Mouse (Mus musculus): Measurements from ENCODE around the gene Il17f.
"Not testable (repeated sequence)": the region's sequence is repeated elsewhere in the genome, so short reads cannot be mapped to it uniquely, and the experiment has no call there.

The Il17f gene

DNA sequence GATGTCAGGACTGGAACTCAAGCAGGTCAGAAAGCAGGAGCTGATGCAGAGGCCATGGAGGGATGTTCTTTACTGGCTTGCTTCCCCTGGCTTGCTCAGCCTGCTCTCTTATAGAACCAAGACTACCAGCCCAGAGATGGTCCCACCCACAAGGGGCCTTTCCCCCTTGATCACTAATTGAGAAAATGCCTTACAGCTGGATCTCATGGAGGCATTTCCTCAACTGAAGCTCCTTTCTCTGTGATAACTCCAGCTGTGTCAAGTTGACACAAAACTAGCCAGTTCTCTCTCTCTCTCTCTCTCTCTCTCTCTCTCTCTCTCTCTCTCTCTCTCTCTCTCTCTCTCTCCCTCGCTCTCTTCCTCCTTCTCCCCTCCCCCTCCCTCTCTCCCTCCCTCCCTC lies at the start of gene Il17f:
TSS of gene Il17f (minus strand) at position 101 of the 400 bp plus-strand sequence.
- DNase-seq (ENCODE audit: low read depth in 1 of 2, low spot score in 2 of 2): not testable (repeated sequence)

GRCm38 (mm10) chr1:20839911-20840310 lies 49.5 kb upstream of the Il17f start:
- DNase-seq (ENCODE audit: low read depth in 1 of 2, low spot score in 2 of 2): no peak

DNA sequence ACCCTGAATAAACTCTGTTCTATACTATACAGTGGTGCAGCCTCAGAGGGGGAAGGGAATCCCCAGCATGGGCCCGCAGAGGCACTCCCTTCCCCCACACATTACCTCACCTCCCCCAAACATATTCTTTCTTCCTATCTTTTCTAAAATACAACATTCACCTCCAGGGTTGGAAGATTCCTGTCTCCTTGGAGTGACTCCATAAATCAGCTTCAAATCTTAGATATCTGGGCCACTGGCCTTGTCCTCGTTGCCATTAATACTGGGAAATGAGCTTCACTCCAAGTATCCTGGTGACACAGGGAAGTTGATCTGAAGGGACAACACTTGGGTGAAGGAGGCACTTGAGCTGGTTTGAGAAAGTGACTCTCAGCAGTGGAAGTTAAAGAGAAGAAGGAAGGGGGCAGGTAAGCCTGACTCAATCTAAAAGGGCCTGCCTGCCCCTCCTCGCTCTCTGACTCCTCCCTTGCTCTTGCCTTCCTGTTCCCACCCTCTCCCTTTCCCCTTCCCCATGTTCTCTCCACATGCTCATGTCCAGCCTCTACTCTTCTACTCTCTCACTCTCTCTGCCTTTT lies 46.2 kb upstream of the Il17f start:
- no peak for DNase-seq (ENCODE audit: low read depth in 1 of 2, low spot score in 2 of 2)

DNA sequence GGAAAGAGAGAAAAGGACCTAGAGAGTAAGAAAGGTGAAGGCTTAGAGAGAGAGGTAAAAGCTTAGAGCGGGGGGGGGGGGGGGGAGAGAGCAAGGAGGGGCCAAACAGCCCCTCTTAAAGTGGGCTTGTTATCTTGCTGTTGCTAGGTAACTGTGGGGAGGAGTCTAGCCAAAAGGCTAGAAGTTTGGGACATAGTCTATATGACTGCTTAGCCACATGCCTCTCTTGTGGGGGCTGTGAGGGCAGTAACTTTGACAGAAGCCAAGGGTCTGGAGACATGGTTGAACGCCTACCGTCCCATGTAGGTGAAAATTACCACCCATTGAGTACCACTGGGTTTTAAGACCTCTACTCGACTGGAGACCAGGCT lies 42.7 kb upstream of the Il17f start:
- DNase-seq (ENCODE audit: low read depth in 1 of 2, low spot score in 2 of 2): no peak

GRCm38 (mm10) chr1:20832473-20833140 lies 42.2 kb upstream of the Il17f start:
- no peak for DNase-seq (ENCODE audit: low read depth in 1 of 2, low spot score in 2 of 2)

DNA sequence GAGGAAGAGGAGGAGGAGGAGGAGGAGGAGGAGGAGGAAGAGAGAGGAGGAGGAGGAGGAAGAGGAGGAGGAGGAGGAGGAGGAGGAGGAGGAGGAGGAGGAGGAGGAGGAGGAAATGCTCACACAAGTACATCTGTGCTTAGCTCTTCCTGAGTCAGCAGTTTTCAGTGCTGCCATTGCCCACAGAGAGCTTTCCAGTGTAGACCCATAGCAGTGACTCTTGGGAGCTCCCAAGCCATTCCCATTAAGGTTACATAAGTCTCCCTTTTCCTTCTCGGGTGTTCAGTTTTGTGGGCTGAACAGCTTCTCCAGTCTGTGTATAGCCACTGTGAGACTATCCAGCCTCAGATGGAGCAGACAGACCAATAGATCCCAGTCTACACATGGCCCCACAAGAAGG lies 40.1 kb upstream of the Il17f start:
- DNase-seq (ENCODE audit: low read depth in 1 of 2, low spot score in 2 of 2): no peak

- no peak for DNase-seq (ENCODE audit: low read depth in 1 of 2, low spot score in 2 of 2)
Observed at GRCm38 (mm10) chr1:20828061-20828460, 37.6 kb upstream of the Il17f start.

- no peak for DNase-seq (ENCODE audit: low read depth in 1 of 2, low spot score in 2 of 2)
Observed at GRCm38 (mm10) chr1:20825036-20825435, 34.6 kb upstream of the Il17f start.

- no peak for DNase-seq (ENCODE audit: low read depth in 1 of 2, low spot score in 2 of 2)
Observed at GRCm38 (mm10) chr1:20823906-20824305, 33.5 kb upstream of the Il17f start.

DNA sequence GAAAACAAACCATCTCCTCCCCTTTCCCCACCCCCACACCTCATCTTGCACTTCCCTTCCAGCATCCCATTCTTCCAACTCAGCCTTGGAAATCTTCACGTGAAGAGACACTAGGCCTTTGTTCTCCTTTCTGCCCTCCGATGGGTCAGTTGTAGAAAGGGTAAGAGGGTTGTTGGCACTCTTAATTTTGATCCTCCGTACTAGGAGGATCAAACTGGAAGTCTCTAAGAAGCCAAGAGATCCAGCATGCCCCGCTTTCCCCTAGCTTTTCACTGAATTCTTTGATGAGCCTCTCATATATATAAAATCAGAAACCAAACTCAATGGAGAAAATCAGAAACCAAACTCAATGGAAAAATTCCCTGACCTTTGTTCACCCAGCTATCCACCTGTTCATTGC lies 33.1 kb upstream of the Il17f start:
- DNase-seq (ENCODE audit: low read depth in 1 of 2, low spot score in 2 of 2): no peak

GRCm38 (mm10) chr1:20820959-20821358 lies 30.5 kb upstream of the Il17f start:
- no peak for DNase-seq (ENCODE audit: low read depth in 1 of 2, low spot score in 2 of 2)

DNA sequence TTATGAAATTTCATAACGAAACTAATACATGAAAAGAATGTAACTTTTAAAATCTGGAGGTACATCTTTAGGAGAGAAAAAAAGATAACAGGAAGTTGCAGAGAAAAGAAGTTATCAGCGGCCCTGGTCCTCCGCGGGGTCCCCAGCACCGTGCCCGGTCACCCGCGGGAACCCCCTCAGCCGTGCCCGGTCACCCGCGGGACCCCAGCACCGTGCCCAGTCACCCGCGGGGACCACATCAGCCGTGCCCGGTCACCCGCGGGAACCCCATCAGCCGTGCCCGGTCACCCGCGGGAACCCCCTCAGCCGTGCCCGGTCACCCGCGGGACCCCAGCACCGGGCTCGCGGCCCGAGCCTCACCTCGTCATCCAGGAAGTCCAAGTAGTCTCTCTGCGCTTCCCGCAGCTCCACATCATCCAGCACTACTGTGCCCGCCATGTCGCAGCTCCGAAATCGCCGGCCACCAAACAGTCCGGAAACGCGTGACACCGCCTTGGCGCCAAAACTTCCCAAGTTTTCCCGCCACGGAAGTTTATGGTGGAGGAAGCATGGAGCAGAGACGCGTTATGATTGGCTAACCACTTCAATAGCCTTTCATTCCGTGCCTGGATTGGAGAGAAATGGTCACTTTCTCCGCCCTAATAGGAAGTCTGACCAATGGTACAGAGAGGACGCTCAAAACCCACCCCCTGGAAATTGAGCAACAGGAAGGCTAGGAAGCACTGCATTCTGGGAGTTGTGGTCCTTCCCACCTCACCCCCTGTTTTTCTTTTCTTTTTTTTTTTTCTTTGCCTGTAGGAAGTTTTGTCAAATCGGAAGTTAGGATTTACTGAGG lies 29.6 kb upstream of the Il17f start, which contains the start of gene Mcm3:
TSS of gene Mcm3 (minus strand) at position 542 of the 835 bp plus-strand sequence.
- peak; percentile 75 to 84 for DNase-seq (ENCODE audit: low read depth in 1 of 2, low spot score in 2 of 2)

- DNase-seq (ENCODE audit: low read depth in 1 of 2, low spot score in 2 of 2): no peak
Observed at GRCm38 (mm10) chr1:20817596-20817995, 27.2 kb upstream of the Il17f start.

DNA sequence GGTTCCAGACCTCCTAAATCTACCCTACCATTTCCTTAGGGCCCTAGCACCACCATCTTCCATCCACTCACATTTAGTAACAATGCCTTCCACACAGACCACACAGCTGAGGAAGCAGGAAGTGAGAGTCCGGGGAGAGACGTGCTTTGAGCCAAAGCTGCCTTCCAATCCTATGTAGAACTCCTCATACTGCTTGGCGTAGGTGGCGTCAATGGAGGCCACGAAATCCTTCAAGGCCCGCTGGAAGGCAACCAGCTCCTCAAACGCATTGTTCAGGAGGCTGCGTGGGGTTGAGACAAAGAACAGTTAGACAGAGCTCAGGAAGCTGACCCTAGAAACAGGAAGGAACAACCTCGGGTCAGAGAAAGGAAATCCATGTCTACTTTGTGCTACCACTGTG lies 26.8 kb upstream of the Il17f start:
- DNase-seq (ENCODE audit: low read depth in 1 of 2, low spot score in 2 of 2): peak in 1 of 2 experiments; percentile 15

- no peak for DNase-seq (ENCODE audit: low read depth in 1 of 2, low spot score in 2 of 2)
Observed at GRCm38 (mm10) chr1:20814521-20814920, 24.1 kb upstream of the Il17f start.

GRCm38 (mm10) chr1:20804526-20804925 lies 14.1 kb upstream of the Il17f start:
- no peak for DNase-seq (ENCODE audit: low read depth in 1 of 2, low spot score in 2 of 2)

- no peak for DNase-seq (ENCODE audit: low read depth in 1 of 2, low spot score in 2 of 2)
Observed at GRCm38 (mm10) chr1:20801682-20802390, 11.4 kb upstream of the Il17f start.

DNA sequence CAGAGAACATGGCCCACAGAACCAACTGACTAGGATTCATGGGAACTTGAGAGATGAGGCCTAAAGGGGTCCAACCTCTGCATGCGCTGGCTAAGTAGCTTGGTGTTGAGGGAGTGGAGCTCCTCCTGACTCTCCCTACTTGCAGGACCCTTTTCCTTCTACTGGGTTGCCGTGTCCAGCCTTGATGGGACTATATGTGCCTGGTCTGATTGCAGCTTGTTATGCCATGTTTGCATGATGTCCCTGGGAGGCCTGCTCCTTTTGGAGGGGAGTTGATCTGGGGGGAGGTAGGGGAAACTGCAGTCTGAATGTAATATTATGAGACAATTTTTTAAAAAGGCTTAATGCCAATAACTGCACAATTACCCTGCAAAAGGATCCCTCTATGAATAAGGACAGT lies 10.9 kb upstream of the Il17f start:
- DNase-seq (ENCODE audit: low read depth in 1 of 2, low spot score in 2 of 2): no peak

GRCm38 (mm10) chr1:20795178-20795577 lies 4.8 kb upstream of the Il17f start:
- DNase-seq (ENCODE audit: low read depth in 1 of 2, low spot score in 2 of 2): no peak

- DNase-seq (ENCODE audit: low read depth in 1 of 2, low spot score in 2 of 2): no peak
Observed at GRCm38 (mm10) chr1:20794760-20795159, 4.3 kb upstream of the Il17f start.

DNA sequence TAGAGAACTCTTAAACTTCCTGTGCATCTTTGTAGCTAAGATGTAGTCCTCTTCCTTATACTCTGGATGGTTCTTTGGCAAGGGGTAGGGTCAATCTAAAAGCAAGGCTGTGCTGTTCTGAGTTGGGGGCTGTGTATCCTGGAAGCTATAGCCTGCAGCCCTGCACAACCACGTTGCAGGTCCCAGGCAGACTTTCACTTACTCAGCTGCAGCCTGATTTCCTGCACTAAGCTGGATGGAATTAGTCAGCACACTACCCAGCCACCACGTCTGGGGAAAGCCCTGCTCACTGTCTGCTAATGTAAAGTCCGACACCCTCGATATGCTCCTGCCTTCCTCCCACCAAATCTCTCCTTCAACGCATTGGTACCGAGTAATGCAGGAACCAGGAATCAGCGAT lies 997 bp upstream of the Il17f start:
- no peak for DNase-seq (ENCODE audit: low read depth in 1 of 2, low spot score in 2 of 2)

- DNase-seq (ENCODE audit: low read depth in 1 of 2, low spot score in 2 of 2): no peak
Observed at GRCm38 (mm10) chr1:20788419-20788818, 2.0 kb downstream of the Il17f start.
